Mouse (Mus musculus) kidney, embryonic 16.5 days (tissue): ENCODE data around the gene Zfp273. TPM values are rescaled to one million over a fixed set of nuclear protein-coding genes. Genes with fewer than 3 reads are reported as not detected.
A peak's percentile ranks its signal among the peaks of the same experiment; 100 is the strongest.
"Not testable (repeated sequence)": the region's sequence is repeated elsewhere in the genome, so short reads cannot be mapped to it uniquely, and the experiment has no call there.

ENCODE experiments used
- ATAC-seq: fragments of 200-750 bp; cut with Nextera tagmentation; 2 replicates; pipeline ENCODE4 v1.8.0; 2017; ENCODE audit warnings: moderate TSS enrichment; ENCODE audit not compliant: low FRiP score, low TSS enrichment
- H3K27ac ChIP-seq: fragments of 300-500 bp; sonication (generic); 2 replicates; pipeline ENCODE4 v1.5.1; 2014; ENCODE audit warnings: low read length
- H3K27me3 ChIP-seq: fragments of 300-500 bp; sonication (generic); 2 replicates; pipeline ENCODE4 v1.6.1; 2014; ENCODE audit warnings: low read length, control low read depth, mixed read lengths; ENCODE audit not compliant: insufficient read depth
- H3K36me3 ChIP-seq: fragments of 300-500 bp; sonication (generic); 2 replicates; pipeline ENCODE4 v1.6.1; 2014; ENCODE audit warnings: low read length, control low read depth, mixed read lengths; ENCODE audit not compliant: insufficient read depth
- H3K4me1 ChIP-seq: fragments of 300-500 bp; sonication (generic); 2 replicates; pipeline ENCODE4 v1.6.1; 2014; ENCODE audit warnings: low read length, control low read depth, mixed read lengths; ENCODE audit not compliant: insufficient read depth
- H3K4me2 ChIP-seq: fragments of 300-500 bp; sonication (generic); replicated peaks from 2 replicates; pipeline ENCODE4 v1.6.1; 2014; ENCODE audit warnings: low read depth, low read length
- H3K4me3 ChIP-seq: fragments of 300-500 bp; sonication (generic); 2 replicates; pipeline ENCODE4 v1.5.1; 2014; ENCODE audit warnings: mild to moderate bottlenecking, low read length
- H3K9ac ChIP-seq: fragments of 300-500 bp; sonication (generic); replicated peaks from 2 replicates; pipeline ENCODE4 v1.6.1; 2014; ENCODE audit warnings: low read length
- H3K9me3 ChIP-seq: fragments of 300-500 bp; sonication (generic); 2 replicates; pipeline ENCODE4 v1.6.1; 2016; ENCODE audit warnings: low read length, control low read depth
- WGBS: fragments of 180-500 bp; shearing (Covaris S2); extraction: QIAGEN DNeasy Blood & Tissue Kit; methylation state at CpG from one replicate; pipeline ENCODE4 v1.1.7; 2014; 5-methylcytosine and 5-hydroxymethylcytosine counted together
- polyA plus RNA-seq: library from polyadenylated mRNA; unstranded; fragments of >200 nt; fragmentation: Nextera tagmentation; extraction: Ambion mirVana; gene quantifications from 2 replicates; pipeline ENCODE4 v1.2.1, GENCODE M21; 2015

The Zfp273 gene
- 8.7 and 9.4 TPM in 2 replicates for polyA plus RNA-seq

- H3K4me2 ChIP-seq, result peak within 1 kb of the TSS; percentile 69
- WGBS, result 3% methylated on average over 31 of the region's 31 CpGs
- H3K27ac ChIP-seq, result peak within 1 kb of the TSS; percentile 93
- ATAC-seq, result peak; percentile 97
- peaks cover 15% of the 10 kb centered on the region for H3K9me3 ChIP-seq
- peak within 1 kb of the TSS; percentile 87 for H3K4me3 ChIP-seq
- H3K9ac ChIP-seq, result peak within 1 kb of the TSS; percentile 77
- H3K36me3 ChIP-seq, result peaks cover 10% of the 10 kb centered on the region; the same call in 1 of the 2 replicates
- H3K4me1 ChIP-seq, result no peaks in the 10 kb centered on the region
- no peaks in the 10 kb centered on the region for H3K27me3 ChIP-seq
Measured at GRCm38 (mm10) chr13:67813710-67814660, at the start of gene Zfp273. Zfp273 (plus strand) TSS chr13:67813740.

GRCm38 (mm10) chr13:67779265-67780221, 34.0 kb upstream of the Zfp273 start, which contains the start of gene Zfp493:
Zfp493 (plus strand) TSS chr13:67779693.
- 0 out of 2 replicates have a peak, but pooled peaks cover 3% of the 10 kb centered on the region for H3K4me1 ChIP-seq
- peak within 1 kb of the TSS; percentile 72 for H3K4me2 ChIP-seq
- no peaks in the 10 kb centered on the region for H3K9me3 ChIP-seq
- ATAC-seq, result peak; percentile 97
- H3K9ac ChIP-seq, result peak within 1 kb of the TSS; percentile 74
- peak within 1 kb of the TSS; percentile 50; the same call in 1 of the 2 replicates for H3K27ac ChIP-seq
- H3K27me3 ChIP-seq, result no peaks in the 10 kb centered on the region
- 9% methylated on average over 26 of the region's 26 CpGs for WGBS
- no peaks in the 10 kb centered on the region for H3K36me3 ChIP-seq
- H3K4me3 ChIP-seq, result peak within 1 kb of the TSS; percentile 69

GRCm38 (mm10) chr13:67791921-67792455, 21.6 kb upstream of the Zfp273 start:
- Histone ChIP-seq H3K9me3 (peaks cover 12% of the 10 kb centered on the region), H3K36me3 (peaks cover 7% of the 10 kb centered on the region), H3K4me3 (no peak overlapping the region), H3K4me1 (no peaks in the 10 kb centered on the region), H3K27ac (no peak overlapping the region), H3K27me3 (no peaks in the 10 kb centered on the region), H3K9ac (no peak overlapping the region), H3K4me2 (no peak overlapping the region)
- WGBS, result 95% methylated on average over 10 of the region's 10 CpGs
- ATAC-seq, result no peak

GRCm38 (mm10) chr13:67798618-67799017, 14.9 kb upstream of the Zfp273 start:
- Histone ChIP-seq H3K9me3 (no peaks in the 10 kb centered on the region), H3K36me3 (no peaks in the 10 kb centered on the region), H3K27ac (no peak overlapping the region), H3K9ac (no peak overlapping the region), H3K27me3 (no peaks in the 10 kb centered on the region), H3K4me1 (no peaks in the 10 kb centered on the region), H3K4me3 (no peak overlapping the region), H3K4me2 (no peak overlapping the region)
- ATAC-seq, result no peak
- 89% methylated on average over 3 of the region's 3 CpGs for WGBS

- not testable (repeated sequence) for H3K27ac ChIP-seq, H3K27me3 ChIP-seq, H3K9me3 ChIP-seq, H3K4me3 ChIP-seq, H3K4me1 ChIP-seq, H3K36me3 ChIP-seq, ATAC-seq, H3K9ac ChIP-seq, H3K4me2 ChIP-seq
- 84% methylated on average over 3 of the region's 3 CpGs for WGBS
Measured at GRCm38 (mm10) chr13:67799151-67799550, 14.4 kb upstream of the Zfp273 start.

GRCm38 (mm10) chr13:67811651-67812210, 1.8 kb upstream of the Zfp273 start:
- 62% methylated on average over 1 of the region's 1 CpGs for WGBS
- Histone ChIP-seq H3K36me3 (no peaks in the 10 kb centered on the region), H3K9ac (no peak overlapping the region), H3K27me3 (no peaks in the 10 kb centered on the region), H3K4me1 (no peaks in the 10 kb centered on the region), H3K4me3 (no peak overlapping the region), H3K27ac (no peak overlapping the region), H3K4me2 (no peak overlapping the region), H3K9me3 (peaks cover 4% of the 10 kb centered on the region)
- ATAC-seq, result no peak

GRCm38 (mm10) chr13:67812961-67813709, 405 bp upstream of the Zfp273 start:
- H3K4me2 ChIP-seq, result peak overlapping the region; percentile 69; the same call in 1 of the 2 replicates
- no peaks in the 10 kb centered on the region for H3K4me1 ChIP-seq
- ATAC-seq, result peak; percentile 33
- peak overlapping the region; percentile 77; the same call in 1 of the 2 replicates for H3K9ac ChIP-seq
- H3K4me3 ChIP-seq, result peak overlapping the region; percentile 87
- 0 out of 2 replicates have a peak, but pooled peaks cover 4% of the 10 kb centered on the region for H3K36me3 ChIP-seq
- H3K27me3 ChIP-seq, result no peaks in the 10 kb centered on the region
- WGBS, result 82% methylated on average over 8 of the region's 8 CpGs
- H3K27ac ChIP-seq, result peak overlapping the region; percentile 93; the same call in 1 of the 2 replicates
- H3K9me3 ChIP-seq, result peaks cover 10% of the 10 kb centered on the region

- H3K4me2 ChIP-seq, result no peak overlapping the region
- H3K9ac ChIP-seq, result no peak overlapping the region
- H3K27ac ChIP-seq, result no peak overlapping the region
- peaks cover 26% of the 10 kb centered on the region for H3K36me3 ChIP-seq
- H3K27me3 ChIP-seq, result no peaks in the 10 kb centered on the region
- ATAC-seq, result no peak
- WGBS, result 71% methylated on average over 1 of the region's 1 CpGs
- no peaks in the 10 kb centered on the region for H3K4me1 ChIP-seq
- peaks cover 19% of the 10 kb centered on the region for H3K9me3 ChIP-seq
- H3K4me3 ChIP-seq, result no peak overlapping the region
Measured at GRCm38 (mm10) chr13:67818636-67819035, 5.1 kb downstream of the Zfp273 start.
